Mouse (Mus musculus) MEL (cell line): ENCODE measurements around the gene Gm38392. TPM values are rescaled to one million over a fixed set of nuclear protein-coding genes. Genes with fewer than 3 reads are reported as not detected.
A peak's percentile ranks its signal among the peaks of the same experiment; 100 is the strongest.

ENCODE experiments used
- DNase-seq: peaks from one replicate; pipeline ENCODE4 v3.0.0; 2011; ENCODE audit warnings: low read depth, low spot score
- H3K27ac ChIP-seq: 2 replicates; pipeline ENCODE4 v1.5.1; 2012; ENCODE audit warnings: low read depth, mild to moderate bottlenecking, control low read depth, low read length, moderate library complexity; ENCODE audit not compliant: control insufficient read depth
- H3K27me3 ChIP-seq, 2 experiments: fragments of 150-350 bp in 1 of 2; sonication (generic) in 1 of 2; 2 replicates each; pipeline ENCODE4 v1.6.1; 2012; ENCODE audit warnings: low read length in 2 of 2, mild to moderate bottlenecking in 2 of 2, improper control_type of control experiment in 1 of 2, moderate library complexity in 1 of 2; ENCODE audit not compliant: insufficient read depth in 2 of 2, control insufficient read depth in 1 of 2
- H3K36me3 ChIP-seq, 2 experiments: 2 replicates each; pipeline ENCODE4 v1.6.1; 2012 to 2014; ENCODE audit warnings: low read length in 2 of 2, improper control_type of control experiment in 1 of 2, inconsistent platforms in 1 of 2, mild to moderate bottlenecking in 1 of 2; ENCODE audit not compliant: insufficient read depth in 2 of 2, control insufficient read depth in 1 of 2
- H3K4me1 ChIP-seq, 2 experiments: fragments of 150-350 bp in 1 of 2; sonication (generic) in 1 of 2; 2 replicates each; pipeline ENCODE4 v1.6.1; 2012; ENCODE audit warnings: low read length in 2 of 2, improper control_type of control experiment in 1 of 2, mild to moderate bottlenecking in 1 of 2; ENCODE audit not compliant: insufficient read depth in 2 of 2, control insufficient read depth in 1 of 2
- H3K4me3 ChIP-seq, 2 experiments: fragments of 150-350 bp in 1 of 2; sonication (generic) in 1 of 2; 2 replicates each; pipeline ENCODE4 v1.5.1; 2012; ENCODE audit warnings: low read depth in 2 of 2, low read length in 2 of 2, mild to moderate bottlenecking in 2 of 2, moderate library complexity in 2 of 2, control low read depth in 1 of 2, improper control_type of control experiment in 1 of 2; ENCODE audit not compliant: control insufficient read depth in 1 of 2, insufficient read depth in 1 of 2
- H3K79me2 ChIP-seq: 2 replicates; pipeline ENCODE4 v1.6.1; 2012; ENCODE audit warnings: mild to moderate bottlenecking, low read length, moderate library complexity; ENCODE audit not compliant: control insufficient read depth, poor library complexity, insufficient read depth
- H3K9ac ChIP-seq: 2 replicates; pipeline ENCODE4 v1.6.1; 2012; ENCODE audit warnings: low read depth, mild to moderate bottlenecking, control low read depth, low read length, moderate library complexity; ENCODE audit not compliant: control insufficient read depth, poor library complexity, severe bottlenecking
- H3K9me3 ChIP-seq: fragments of 150-350 bp; sonication (generic); replicated peaks from 2 replicates; pipeline ENCODE4 v1.6.1; 2012; ENCODE audit warnings: mild to moderate bottlenecking, low read length, improper control_type of control experiment, moderate library complexity; ENCODE audit not compliant: insufficient read depth
- CTCF ChIP-seq, 3 experiments: IDR thresholded peaks in 2 of 3; conservative IDR thresholded peaks in 1 of 3; 2 replicates each; pipeline ENCODE4 v1.5.1; 2011 to 2012; ENCODE audit warnings: low read length in 3 of 3, low read depth in 2 of 3, mild to moderate bottlenecking in 2 of 3, improper control_type of control experiment in 1 of 3, inconsistent platforms in 1 of 3, mixed read lengths in 1 of 3, moderate library complexity in 1 of 3; ENCODE audit not compliant: control insufficient read depth in 1 of 3, insufficient read depth in 1 of 3, poor library complexity in 1 of 3, severe bottlenecking in 1 of 3
- E2F4 ChIP-seq: IDR thresholded peaks from 2 replicates; pipeline ENCODE4 v1.6.1; 2011; ENCODE audit warnings: low read depth, low read length, improper control_type of control experiment, borderline replicate concordance
- ETS1 ChIP-seq: IDR thresholded peaks from 2 replicates; pipeline ENCODE4 v1.6.1; 2012; ENCODE audit warnings: low read depth, mild to moderate bottlenecking, inconsistent platforms, low read length, improper control_type of control experiment, moderate library complexity
- GABPA ChIP-seq: IDR thresholded peaks from 2 replicates; pipeline ENCODE4 v1.6.1; 2012; ENCODE audit warnings: low read depth, mild to moderate bottlenecking, inconsistent platforms, low read length, improper control_type of control experiment, moderate library complexity
- HCFC1 ChIP-seq: IDR thresholded peaks from 2 replicates; pipeline ENCODE4 v1.6.1; 2012; ENCODE audit warnings: low read depth, mild to moderate bottlenecking, inconsistent platforms, low read length, improper control_type of control experiment, moderate library complexity
- KAT2A ChIP-seq: conservative IDR thresholded peaks from 2 replicates; pipeline ENCODE4 v1.6.1; 2012; ENCODE audit warnings: low read depth, low read length, improper control_type of control experiment, inconsistent platforms
- POLR2A ChIP-seq, 2 experiments: IDR thresholded peaks; 2 replicates each; pipeline ENCODE4 v1.6.1; 2011 to 2012; ENCODE audit warnings: low read length in 2 of 2, mild to moderate bottlenecking in 2 of 2, control low read depth in 1 of 2, improper control_type of control experiment in 1 of 2, low read depth in 1 of 2, moderate library complexity in 1 of 2; ENCODE audit not compliant: control insufficient read depth in 1 of 2, insufficient read depth in 1 of 2, poor library complexity in 1 of 2
- RAD21 ChIP-seq: IDR thresholded peaks from 2 replicates; pipeline ENCODE4 v1.6.1; 2011; ENCODE audit warnings: mild to moderate bottlenecking, low read depth, low read length, improper control_type of control experiment
- RCOR1 ChIP-seq: IDR thresholded peaks from 2 replicates; pipeline ENCODE4 v1.6.1; 2012; ENCODE audit warnings: low read depth, mild to moderate bottlenecking, inconsistent platforms, low read length, improper control_type of control experiment
- SMC3 ChIP-seq: IDR thresholded peaks from 2 replicates; pipeline ENCODE4 v1.6.1; 2011; ENCODE audit warnings: low read depth, low read length, improper control_type of control experiment
- USF1 ChIP-seq: IDR thresholded peaks from 2 replicates; pipeline ENCODE4 v1.6.1; 2014; ENCODE audit warnings: low read depth, mild to moderate bottlenecking, inconsistent platforms, low read length, improper control_type of control experiment, moderate library complexity
- ZC3H11A ChIP-seq: IDR thresholded peaks from 2 replicates; pipeline ENCODE4 v1.6.1; 2012; ENCODE audit warnings: low read depth, mild to moderate bottlenecking, inconsistent platforms, low read length, improper control_type of control experiment
- ZNF384 ChIP-seq: IDR thresholded peaks from 2 replicates; pipeline ENCODE4 v1.6.1; 2012; ENCODE audit warnings: low read depth, mild to moderate bottlenecking, inconsistent platforms, low read length, improper control_type of control experiment
- polyA plus RNA-seq, 2 experiments: library from polyadenylated mRNA; stranded (reverse) in 1 of 2; unstranded in 1 of 2; fragments of >175 nt in 1 of 2; fragments of >200 nt in 1 of 2; gene quantifications; 2 replicates each; pipeline versions ENCODE4 v1.2.1 to v1.2.4; 2012; ENCODE audit warnings: low replicate concordance in 2 of 2, low read depth in 1 of 2; ENCODE audit not compliant: insufficient read length in 2 of 2, insufficient read depth in 1 of 2, missing spikeins in 1 of 2
- total RNA-seq: library from RNA; depleted of rRNA; stranded (reverse); fragments of 300-350 nt; gene quantifications from 2 replicates; pipeline ENCODE4 v1.2.3, GENCODE M21; 2012

The Gm38392 gene
- total and polyA plus RNA-seq, 3 experiments = 0.69 to 0.84 TPM; not detected in 1

DNA sequence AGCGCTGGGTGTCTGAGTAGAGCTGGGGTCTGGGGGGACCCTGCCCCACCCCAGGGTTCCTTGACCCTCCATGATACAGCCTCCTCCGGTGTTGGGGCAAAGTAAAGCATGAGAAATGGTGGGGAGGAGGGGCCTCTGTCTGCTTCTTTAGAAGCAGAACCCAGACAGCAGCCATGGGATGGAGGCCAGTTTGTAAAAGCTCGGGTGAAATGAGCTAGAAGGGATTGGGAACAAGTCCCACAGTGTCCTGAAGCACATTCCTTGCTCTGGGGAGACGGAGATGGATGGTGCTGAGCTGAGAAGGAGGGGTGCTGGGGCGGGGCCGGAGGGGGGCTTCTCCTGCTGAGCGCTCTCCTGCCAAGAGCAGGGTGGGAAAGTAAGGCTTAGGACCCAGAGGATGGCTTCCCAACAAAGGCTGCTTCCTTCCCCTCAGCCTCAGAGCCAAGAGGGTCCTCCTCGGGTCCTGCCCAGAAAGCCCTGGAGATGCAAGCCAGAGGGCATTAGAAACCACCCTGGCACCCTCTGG, 48.1 kb downstream of the Gm38392 start (continued):
- no peak for TF ChIP-seq E2F4
- no peak for TF ChIP-seq POLR2A (IDR thresholded peaks at IDR 0.05; ENCODE audit: control insufficient read depth in 1 of 2, insufficient read depth in 1 of 2, low read depth in 1 of 2, low read length in 2 of 2, poor library complexity in 1 of 2)
- TF ChIP-seq, all 39 proteins: peak for 0

DNA sequence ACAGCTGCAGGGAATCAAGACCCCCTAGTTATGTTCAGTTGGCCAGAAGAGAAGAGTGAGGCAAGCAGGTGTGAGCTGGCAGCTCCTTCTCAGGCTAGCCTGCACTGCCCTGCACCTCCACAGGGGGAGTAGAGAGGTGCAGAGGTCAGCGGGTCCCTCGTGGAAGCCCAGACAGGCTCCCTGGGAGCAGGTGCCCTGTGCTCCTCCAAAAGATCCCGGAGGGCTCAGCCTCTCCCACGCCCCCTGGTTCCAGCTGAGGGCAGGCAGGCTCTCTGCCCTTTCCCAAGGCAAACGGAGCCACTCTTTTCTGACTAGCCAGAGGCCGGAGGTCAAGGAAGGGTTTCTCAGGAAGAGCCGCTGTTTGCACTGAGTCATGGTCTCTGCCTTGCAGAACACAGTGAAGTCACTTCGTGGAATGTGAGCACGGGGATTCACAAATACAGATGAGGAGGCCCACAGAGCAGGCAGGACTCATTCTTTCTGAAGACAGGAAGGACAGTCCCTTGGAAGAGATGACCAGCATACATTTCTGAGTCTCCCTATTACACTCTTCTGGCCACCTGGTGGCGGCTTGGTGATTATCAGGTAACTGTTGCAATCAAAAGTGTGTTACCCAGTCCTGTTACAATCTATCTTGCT, 49.3 kb downstream of the Gm38392 start:
- Histone ChIP-seq H3K27ac (no peak overlapping the region), H3K27me3 (peaks cover 26 to 27% of the 10 kb centered on the region in 2 experiments), H3K36me3 (no peaks in the 10 kb centered on the region), H3K9me3 (no peaks in the 10 kb centered on the region), H3K9ac (no peak overlapping the region), H3K79me2 (no peaks in the 10 kb centered on the region), H3K4me1 (no peaks in the 10 kb centered on the region), H3K4me3 (no peak overlapping the region)
- TF ChIP-seq CTCF (IDR thresholded peaks at IDR 0.05 in 2 of 3, conservative IDR thresholded peaks at IDR 0.05 in 1 of 3; ENCODE audit: control insufficient read depth in 1 of 3, insufficient read depth in 1 of 3, low read depth in 2 of 3, low read length in 3 of 3, poor library complexity in 1 of 3, severe bottlenecking in 1 of 3) (peak; percentile 29 to 51 (median 35); a peak in 5 of 6 replicates), RAD21 (peak; percentile 9), USF1 (no peak), SMC3 (peak; percentile 56)
- DNase-seq = peak; percentile 25

DNA sequence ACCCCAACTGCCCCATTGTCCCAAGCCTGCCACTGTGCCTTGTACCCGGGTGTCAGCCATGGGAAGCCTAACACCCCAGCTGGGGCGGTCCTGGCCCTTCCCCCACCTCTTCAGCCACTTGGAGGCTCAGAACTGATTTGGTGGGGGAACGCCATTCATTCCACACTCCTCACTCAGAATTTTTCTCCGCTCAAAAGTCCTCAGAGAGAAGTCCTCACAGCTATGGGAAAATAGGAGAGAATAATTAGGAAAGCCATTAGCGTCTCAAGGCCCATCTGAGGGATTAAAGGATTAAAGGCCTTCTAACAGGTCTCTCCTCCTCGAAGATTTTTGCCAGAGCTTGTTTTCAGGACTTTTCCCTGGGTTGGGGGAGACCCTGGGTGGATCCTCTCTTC, 49.9 kb downstream of the Gm38392 start:
- no peaks in the 10 kb centered on the region for H3K9me3 ChIP-seq
- H3K27ac ChIP-seq = no peak overlapping the region
- H3K79me2 ChIP-seq = no peaks in the 10 kb centered on the region
- H3K4me1 ChIP-seq = peaks cover 0 to 2% of the 10 kb centered on the region in 2 experiments; a peak in 1 of 4 replicates
- DNase-seq = no peak
- no peak overlapping the region for H3K4me3 ChIP-seq
- no peak overlapping the region for H3K9ac ChIP-seq
- TF ChIP-seq HCFC1 (no peak), ETS1 (no peak), GABPA (no peak), ZNF384 (no peak), RCOR1 (no peak), KAT2A (no peak), ZC3H11A (no peak), USF1 (no peak)
- peaks cover 0 to 2% of the 10 kb centered on the region in 2 experiments; a peak in 1 of 4 replicates for H3K36me3 ChIP-seq
- H3K27me3 ChIP-seq = peaks cover 28 to 29% of the 10 kb centered on the region in 2 experiments
